Mouse (Mus musculus): ENCODE measurements at regions not wholly inside any gene's neighbourhood (a gene's known extent, or its start where the extent isn't known, plus 50 kb on each side); places are given as distances from the start of the nearest gene placed in this dataset.
A peak's percentile ranks its signal among the peaks of the same experiment; 100 is the strongest.
"Not testable (repeated sequence)": the region's sequence is repeated elsewhere in the genome, so short reads cannot be mapped to it uniquely, and the experiment has no call there.

DNA sequence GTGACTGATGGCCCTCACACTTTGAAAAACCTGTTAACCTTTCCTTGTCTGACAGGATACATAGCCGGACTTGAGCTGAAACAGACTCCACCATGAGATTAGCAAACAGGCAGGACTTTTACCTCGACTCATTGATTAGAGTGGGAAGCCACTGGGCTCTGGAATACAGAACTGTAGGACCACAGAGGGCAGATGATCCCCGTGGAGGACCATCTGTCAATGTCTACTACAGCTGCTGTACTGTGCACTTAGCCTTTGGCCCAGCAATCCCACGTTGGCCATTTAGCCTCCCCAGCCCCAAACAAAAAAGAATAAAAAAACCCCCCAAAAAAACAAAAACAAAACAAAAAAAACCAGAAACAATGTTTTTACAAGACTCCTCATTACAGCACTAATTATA lies 103.9 kb upstream of the Dazl start:
- no peak for DNase-seq (ENCODE audit: low read depth, low spot score)

DNA sequence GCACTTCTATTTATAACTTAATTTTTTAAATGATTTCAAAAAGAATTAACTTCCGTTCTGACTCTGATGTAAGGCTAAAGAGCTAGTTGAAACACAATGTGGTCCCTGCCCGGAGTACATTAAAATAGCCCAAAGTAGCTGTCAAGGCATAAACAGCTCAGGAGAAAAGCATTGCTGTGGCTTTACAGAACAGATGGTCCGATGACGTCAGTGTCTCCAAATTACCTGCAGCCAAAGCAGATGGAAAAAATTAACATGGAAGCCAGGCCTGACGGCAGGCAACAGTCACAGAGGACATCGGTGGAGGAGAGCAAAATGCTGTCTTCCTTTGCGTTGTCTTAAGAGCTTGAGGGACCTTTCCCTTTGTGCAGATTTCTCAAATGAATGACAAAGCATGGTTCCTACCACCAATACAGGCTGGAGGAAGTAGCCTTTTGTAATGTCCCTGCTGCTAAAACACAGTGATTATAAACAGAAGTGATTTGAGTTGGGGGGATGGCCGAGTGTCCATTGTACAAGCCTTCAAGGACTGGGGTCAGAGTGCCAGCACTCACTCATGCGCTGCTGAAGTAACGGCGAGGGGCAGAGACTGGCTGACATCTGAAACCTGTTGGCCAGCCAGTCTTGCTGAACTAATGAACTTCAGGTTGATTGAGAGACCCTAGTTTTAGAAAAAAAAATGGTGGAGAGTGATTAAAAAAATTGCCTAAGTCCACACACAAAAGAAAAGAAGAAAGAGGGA lies 101.8 kb upstream of the Plcl2 start:
- DNase-seq (ENCODE audit: low read depth, low spot score): no peak

DNA sequence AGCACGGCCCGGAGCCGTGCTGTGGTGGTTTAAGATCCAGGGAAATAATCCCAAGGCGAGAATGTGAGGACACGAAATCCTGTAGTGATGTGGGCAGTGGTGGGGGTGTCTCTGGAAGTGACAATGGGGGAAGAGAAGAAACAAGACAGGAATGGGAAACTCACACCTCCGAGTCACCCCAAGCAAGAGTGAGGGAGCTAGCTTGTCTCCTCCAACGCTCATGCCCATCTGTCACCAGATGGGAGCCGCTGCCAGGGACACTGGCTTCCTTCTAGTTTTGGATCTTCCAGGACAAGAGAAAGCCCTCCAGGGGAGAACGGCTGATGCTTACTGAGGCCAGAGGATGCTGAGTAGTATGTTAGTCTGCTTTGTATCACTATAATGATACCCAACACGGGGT lies 100.6 kb upstream of the Plcl2 start:
- no peak for DNase-seq (ENCODE audit: low read depth, low spot score)

DNA sequence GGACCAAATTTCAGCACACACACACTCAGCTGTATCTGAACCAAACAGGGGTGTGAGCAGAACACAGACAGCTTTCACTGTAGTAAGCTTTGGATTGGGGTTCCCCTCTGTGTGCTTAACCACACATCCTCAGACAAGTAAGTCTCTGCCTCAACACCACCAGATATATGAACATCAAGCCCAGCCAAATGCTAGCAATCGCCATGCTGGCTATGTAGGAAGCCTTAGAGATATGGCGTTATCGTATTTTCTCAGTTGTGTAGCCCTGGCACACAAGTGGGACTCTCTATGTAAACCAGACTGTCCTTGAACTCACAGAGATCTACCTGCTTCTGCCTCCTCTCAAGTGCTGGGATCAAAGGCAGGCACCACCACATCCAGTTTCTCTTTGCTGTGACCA lies 99.9 kb upstream of the Plcl2 start:
- DNase-seq (ENCODE audit: low read depth, low spot score): no peak

DNA sequence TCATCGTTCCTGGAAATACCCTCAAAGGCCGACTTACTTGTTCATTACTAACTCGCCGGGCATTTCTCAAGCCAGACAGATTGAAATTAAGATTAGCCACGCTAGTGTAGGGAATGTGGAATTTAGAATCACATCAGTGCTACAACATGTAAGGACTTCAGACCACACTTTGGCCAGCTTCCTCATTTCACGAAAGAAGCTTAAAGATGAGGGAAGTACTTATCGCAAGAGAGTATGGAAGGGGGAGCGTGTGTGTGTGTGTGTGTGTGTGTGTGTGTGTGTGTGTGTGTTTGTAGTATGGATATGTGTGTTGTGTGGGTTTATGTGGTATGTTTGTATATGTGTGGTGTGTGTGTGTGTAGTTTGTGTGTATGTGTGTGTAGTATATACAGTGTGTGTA lies 99.3 kb upstream of the Plcl2 start:
- no peak for DNase-seq (ENCODE audit: low read depth, low spot score)

DNA sequence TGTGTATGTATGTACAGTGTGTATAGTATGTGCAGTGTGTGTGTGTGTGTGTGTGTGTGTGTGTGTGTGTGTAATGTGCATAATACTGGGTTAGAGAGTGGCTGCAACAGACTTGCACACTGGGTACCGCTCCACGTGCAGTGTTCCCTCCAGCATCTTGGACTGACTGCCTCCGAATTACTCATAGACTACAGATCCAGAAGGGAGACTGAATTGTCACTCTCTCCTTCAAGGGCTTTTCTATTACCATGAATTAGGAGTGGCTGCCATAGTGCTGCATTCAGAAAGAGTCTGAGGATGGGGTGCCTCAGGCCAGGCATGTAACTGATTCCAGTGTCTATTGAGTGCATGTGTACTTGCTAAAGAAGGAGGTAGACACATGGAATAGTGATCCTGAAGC lies 98.9 kb upstream of the Plcl2 start:
- no peak for DNase-seq (ENCODE audit: low read depth, low spot score)

DNA sequence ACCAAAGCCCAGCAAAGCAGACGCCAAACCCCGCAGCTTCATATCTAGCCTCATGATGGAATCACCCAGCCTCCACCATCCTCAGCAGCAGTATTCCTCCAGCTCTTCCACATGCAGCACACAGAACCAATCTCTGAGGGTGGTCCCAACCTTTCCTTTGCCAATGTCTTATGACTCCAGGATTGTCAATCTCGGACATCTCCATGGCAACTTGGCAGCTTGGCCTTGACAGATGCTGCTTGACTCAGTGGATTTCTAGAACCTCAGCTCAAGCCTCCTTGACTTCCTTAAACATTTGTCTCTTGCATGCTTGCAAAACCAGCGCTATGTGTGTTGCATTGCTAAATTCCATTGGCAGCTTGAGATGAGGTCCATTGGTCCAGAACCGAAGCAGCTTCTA lies 96.8 kb upstream of the Plcl2 start:
- no peak for DNase-seq (ENCODE audit: low read depth, low spot score)

DNA sequence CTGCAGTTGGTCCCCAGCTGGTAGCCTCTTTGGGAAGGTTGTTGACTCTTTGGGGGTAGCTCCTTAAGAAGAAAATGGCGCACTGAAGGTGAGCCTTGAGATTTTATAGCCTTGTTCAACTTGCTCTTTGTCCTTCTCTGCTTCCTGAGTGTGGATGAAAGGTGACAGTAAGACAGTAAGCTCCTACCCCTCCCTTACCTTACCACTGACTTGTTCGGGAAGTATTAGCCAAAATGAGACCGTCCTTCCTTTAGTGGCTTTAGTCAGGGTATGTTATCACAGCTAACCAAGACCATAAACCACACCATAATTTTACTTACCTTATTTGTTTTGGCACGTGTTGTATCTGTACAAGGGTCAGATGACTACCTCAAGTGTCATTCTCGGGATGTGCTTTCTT lies 95.3 kb upstream of the Plcl2 start:
- DNase-seq (ENCODE audit: low read depth, low spot score): no peak

DNA sequence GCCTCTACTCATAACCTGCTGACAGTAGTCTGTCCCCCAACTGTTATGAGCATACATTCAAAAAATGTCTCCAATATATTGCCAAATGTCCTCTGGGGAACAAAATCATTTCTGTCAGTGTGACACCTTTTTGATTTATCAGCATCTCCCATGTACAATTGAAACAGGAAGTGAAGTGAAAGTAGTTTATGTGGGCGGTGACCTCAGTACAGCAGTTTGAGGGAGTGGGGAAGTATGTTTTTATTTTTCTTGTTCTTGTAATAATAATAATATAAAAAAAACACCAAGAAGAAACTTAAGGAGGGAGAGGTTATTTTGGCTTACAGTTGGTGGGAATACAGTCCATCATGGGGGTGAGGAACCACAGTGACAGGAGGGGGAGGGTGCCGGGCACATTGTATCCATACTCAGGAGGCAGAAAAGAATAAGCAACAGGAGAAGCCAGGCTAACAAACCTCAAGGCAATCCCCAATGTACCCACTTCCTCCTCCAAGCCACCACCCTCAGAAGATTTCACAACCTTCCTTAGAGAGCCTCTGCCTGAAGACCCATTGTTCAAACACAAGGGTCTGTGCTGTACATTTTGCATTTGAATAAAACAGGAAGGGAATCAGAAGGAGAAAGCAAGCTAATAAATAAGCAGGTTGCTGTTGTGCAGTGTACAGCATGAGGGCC lies 93.7 kb upstream of the Plcl2 start:
- peak; percentile 55 for DNase-seq (ENCODE audit: low read depth, low spot score)

DNA sequence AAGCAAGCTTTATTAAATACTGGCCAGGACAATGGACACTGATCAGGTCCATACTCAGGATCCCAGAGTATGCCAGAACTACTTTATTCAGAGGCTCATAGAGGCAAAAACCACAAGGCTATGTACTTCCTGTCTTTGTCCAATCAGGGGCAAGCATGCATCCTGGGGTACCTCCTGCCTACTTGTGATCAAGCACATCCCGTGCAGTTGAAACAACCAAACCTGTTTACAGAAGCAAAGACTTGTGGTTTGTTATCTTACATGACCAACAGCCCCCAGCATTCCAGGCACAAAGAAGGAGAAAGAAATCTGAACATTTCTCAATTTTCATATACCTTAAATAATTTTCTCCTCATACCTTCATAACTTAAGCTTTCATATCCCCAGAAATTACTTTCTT lies 93.1 kb upstream of the Plcl2 start:
- peak; percentile 48 for DNase-seq (ENCODE audit: low read depth, low spot score)

DNA sequence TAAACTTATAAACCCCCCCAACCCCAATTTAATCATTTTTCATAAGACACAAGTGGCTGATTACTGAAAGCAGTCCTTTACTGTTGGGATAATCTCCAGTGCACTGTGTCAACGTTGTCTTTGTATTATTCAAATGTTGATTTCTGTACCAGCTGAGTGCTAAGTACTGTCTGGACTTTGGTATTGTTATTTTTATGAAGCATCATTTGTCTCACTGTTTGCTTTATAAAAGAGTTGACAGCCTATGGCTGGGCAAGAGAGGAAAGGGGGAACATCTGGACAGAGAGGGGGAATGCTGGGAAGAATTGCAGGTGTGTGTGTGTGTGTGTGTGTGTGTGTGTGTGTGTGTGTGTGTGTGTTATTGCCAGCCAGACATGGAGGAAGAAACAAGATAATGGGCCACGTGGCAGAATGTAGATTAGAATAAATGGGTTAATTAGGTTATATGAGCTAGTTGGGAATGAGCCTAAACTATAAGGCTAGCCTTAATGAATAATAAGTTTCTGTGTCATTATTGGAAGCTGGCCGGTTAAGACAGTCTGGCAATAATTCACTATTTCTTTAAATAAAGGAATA lies 92.6 kb upstream of the Plcl2 start:
- DNase-seq (ENCODE audit: low read depth, low spot score): no peak

DNA sequence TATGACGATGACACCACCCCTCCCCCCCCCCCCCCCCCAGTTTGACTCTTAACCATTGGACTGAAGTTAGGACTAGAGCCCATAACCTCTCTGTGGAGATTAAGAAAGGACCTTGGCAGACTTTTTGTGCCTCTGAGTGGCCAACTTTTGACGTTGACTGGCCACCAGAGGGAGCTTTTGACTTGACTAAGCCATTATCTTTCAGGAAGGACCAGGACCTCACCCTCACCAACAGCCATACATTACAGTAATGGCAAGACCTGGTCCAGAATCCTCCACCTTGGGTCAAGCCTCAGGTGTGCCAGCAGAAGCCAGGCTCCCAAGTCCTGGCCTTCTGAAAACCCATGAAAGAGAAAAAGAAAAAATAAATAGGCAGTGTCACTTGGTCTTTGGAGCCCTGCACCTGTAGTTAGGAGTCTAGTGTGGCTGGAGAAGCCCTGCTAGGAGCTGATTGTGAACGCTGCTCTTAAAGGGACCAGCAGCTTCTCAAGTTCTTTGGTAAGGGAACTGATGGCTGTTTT lies 90.3 kb upstream of the Plcl2 start:
- peak; percentile 83 for DNase-seq (ENCODE audit: low read depth, low spot score)

DNA sequence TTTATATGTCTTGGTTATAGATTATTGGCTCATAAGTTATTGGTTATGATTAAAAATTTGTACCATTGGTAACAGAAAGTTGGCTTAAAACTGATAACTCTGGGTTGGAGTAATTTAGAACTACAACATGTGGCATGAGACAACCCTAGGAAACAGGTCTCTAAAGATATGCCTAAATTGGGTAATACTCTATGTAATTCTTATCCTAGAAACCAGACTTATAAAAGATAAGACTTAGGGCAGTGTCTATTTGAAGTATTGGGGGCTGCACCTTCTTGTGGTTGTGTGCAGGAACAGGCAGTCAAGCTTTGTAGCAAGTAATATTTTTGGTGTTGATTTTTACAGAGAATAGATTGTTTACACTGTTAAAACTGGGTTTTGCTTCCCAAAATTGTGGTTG lies 89.7 kb upstream of the Plcl2 start:
- DNase-seq (ENCODE audit: low read depth, low spot score): not testable (repeated sequence)

DNA sequence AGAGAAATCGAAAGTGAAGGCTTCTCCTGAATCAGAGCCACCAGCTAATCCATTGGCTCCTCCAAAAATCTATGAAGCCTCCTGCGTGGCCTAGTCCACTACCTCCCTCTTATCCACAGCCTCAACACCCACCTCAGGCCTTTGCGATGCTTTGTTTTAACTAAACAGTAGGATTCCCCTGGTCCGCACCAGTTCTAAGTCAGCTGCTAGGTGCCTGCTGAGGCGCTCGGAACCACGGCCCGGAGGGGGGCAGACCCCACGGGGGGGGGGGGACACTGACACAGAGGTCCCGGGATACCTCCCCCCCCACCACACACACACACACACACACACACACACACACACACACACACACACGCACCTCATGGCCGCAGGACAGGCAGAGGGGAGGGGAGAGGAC lies 89.2 kb upstream of the Plcl2 start:
- peak; percentile 69 for DNase-seq (ENCODE audit: low read depth, low spot score)

DNA sequence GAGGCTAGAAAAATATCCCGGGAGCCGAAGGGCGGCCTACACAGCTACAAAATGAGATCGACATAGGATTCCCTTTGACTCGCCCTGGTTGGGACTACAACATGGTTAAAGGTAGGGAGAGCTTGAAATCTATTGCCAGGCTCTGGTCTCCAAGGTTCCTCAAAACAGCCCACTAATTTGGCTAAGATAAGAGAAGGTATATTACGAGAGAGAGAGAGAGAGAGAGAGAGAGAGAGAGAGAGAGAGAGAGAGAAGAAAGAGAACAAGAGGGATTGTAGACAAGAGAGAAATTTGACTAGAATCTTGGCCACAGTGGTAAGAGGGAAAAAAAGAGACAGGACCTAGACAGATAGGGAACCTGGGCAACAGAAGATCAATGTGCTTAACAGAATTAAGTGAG lies 88.5 kb upstream of the Plcl2 start:
- no peak for DNase-seq (ENCODE audit: low read depth, low spot score)

DNA sequence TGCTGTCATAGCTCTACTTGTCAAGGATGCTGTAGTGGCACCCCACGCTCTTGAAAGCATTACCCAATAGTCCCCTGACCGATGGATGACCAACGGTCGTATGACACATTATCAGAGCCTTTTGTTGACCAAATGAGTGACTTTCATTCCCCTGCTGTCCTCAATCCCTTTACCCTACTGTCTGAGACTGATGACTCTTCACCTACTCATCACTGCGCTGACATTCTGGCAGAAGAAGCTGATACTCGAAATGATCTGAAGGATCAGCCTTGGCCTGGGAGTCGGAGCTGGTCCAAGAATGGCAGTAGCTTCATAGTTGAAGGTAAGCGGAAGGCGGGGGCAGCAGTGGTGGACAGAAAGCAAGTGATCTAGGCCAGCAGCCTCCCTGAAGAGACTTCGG lies 87.7 kb upstream of the Plcl2 start:
- DNase-seq (ENCODE audit: low read depth, low spot score): no peak

DNA sequence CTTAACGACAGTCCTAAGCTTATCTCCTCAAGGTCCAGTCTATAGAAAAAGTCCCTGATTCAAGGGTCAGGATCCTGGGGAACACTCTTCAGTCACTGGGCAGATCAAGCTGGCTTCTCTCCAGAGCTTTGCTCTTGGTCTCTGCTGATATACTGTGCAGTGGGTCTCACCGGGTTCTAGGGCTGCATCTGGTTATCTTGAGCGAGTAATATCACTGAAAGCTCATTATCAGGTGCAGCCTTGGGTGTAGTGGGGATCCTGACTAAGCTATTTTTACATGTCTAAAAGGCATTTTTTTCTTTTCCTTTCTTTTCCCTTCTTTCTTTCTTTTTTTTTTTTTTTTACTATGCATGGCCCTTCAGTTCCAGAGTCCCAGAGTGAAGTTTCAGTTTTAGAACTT lies 84.1 kb upstream of the Plcl2 start:
- no peak for DNase-seq (ENCODE audit: low read depth, low spot score)

DNA sequence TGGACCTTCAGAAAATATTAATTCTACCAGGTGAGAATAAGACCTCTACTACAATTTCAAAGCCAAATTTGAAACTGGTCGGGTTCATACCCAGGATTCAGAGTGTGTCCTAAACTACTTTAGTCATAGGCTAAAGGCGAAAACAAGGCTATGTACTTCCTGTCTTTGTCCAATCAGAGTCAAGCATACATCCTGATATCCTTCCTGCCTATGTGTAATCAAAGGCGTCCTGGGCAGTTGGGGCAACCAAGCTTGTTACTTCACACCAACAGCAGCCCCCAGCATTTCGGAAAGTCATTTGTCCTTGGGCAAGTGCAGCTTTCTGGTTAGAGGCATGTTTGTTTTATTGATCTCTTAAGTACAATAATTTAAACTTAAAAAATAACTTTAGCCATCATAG lies 83.7 kb upstream of the Plcl2 start:
- DNase-seq (ENCODE audit: low read depth, low spot score): no peak

DNA sequence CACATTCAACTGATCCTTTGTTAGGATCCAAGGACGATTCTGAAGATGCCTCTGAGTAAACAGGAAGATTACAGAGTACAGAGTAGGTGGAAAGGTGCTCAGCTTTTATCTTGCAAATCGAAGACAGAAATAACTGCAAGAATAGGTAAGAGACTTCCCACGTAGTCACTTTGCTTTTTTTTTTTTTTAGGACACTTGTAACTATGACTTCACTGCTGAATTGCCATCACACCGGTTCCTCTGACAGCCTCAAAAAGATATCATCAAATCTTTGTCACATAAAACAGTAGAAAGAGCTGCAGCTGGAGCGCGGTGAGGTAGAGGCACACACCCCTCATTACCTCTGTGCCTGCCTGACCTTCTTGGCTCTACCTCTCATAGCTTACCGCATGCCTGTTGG lies 83.1 kb upstream of the Plcl2 start:
- peak; percentile 37 for DNase-seq (ENCODE audit: low read depth, low spot score)

DNA sequence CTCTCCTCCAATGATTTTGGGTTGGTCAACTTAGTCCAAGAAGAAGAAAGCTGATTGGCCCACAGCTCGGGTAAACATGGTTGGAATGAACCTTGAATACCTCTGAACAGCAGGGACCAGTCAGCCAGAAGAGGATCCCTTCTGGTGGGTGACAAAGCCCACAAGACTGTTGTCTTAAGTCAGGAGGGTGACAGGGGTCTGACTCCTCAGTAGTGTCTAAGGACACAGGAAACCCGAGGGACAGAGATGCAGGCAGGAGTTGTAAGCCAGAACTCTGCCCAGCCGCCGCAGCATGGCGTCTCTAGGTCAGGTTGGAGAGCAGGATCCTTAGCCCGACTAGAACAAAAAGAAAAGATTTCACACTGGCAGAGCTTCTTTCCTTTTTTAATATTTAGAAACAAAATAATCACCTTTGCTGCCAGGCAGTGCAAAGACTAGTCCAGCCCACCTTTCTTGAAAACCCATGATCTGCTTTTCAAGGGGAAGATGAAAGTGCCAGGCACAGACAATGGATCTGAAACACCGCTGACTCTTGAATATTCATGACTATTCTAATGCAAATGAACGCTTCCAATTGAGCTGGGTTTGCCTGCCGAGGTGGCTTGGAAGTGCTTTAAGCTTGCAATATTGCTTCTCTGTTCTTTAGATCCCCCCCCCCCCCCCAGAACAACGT lies 81.7 kb upstream of the Plcl2 start:
- no peak for DNase-seq (ENCODE audit: low read depth, low spot score)

DNA sequence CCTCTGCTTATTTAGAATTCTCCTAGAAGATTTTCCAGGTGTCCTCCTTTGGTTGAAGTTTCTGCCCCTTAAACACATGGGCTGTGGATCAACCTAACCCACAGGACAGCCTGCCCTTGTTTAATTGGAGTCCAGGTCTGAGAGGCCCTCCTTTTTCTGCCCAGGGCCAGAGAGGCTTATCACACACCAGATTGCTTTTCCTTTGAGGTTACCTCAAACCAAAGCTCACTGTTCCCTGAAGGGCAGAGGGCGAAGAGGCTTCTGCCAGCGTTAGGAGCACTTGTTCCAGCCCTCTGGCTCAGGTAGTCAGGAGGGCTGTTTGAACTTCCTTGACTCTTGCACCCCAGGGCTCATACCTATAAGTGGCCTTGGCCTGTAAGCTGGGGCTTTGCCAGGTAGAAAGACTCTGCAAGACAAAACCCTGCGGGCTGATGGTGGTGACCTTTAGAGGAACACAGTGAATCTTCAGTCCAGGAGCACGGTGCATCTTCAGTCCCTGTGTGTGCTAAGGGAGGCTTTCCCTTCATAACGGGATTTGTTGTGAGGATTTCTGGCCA lies 81.1 kb upstream of the Plcl2 start:
- no peak for DNase-seq (ENCODE audit: low read depth, low spot score)

DNA sequence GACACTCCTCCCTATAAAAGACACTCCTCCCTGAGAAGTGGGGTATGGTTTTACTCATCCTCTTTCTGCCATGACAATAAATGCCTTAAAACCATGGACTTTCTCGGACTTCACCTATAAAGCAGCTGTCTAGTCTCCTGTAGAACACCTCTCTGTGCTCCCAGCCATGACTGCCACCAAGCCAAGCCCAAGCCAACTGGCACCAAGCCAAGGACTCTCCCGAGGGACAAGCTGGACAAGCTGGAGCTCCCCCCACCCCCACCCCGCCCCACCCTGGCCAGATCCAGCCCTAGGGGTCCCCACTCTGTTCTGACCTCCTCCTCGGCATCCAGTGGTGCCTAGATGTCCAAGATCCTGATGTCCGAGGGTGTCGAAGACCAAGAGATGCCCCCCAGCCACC lies 76.6 kb upstream of the Plcl2 start:
- no peak for DNase-seq (ENCODE audit: low read depth, low spot score)

Data from CD4-positive, CD25-positive, alpha-beta regulatory T cell, adult 2 months (primary cell).